Mouse (Mus musculus): ENCODE data around the gene Ttc23l.
"Not testable (repeated sequence)": the region's sequence is repeated elsewhere in the genome, so short reads cannot be mapped to it uniquely, and the experiment has no call there.

The Ttc23l gene

GRCm38 (mm10) chr15:10525896-10526295 is 32.6 kb downstream of the Ttc23l start:
- DNase-seq (ENCODE audit: inconsistent age in 2 of 2, low spot score in 1 of 2): no peak

GRCm38 (mm10) chr15:10515166-10515565 is 43.3 kb downstream of the Ttc23l start:
- no peak for DNase-seq (ENCODE audit: inconsistent age in 2 of 2, low spot score in 1 of 2)

- peak; percentile 10 to 46 for DNase-seq (ENCODE audit: inconsistent age in 2 of 2, low spot score in 1 of 2)
Measured at GRCm38 (mm10) chr15:10506099-10506498, 52.4 kb downstream of the Ttc23l start.

- peak; percentile 34 to 74 for DNase-seq (ENCODE audit: inconsistent age in 2 of 2, low spot score in 1 of 2)
Measured at GRCm38 (mm10) chr15:10500838-10501719, 57.4 kb downstream of the Ttc23l start.

GRCm38 (mm10) chr15:10500035-10500434 is 58.4 kb downstream of the Ttc23l start:
- no peak for DNase-seq (ENCODE audit: inconsistent age in 2 of 2, low spot score in 1 of 2)

- DNase-seq (ENCODE audit: inconsistent age in 2 of 2, low spot score in 1 of 2): no peak
Measured at GRCm38 (mm10) chr15:10499593-10499992, 58.9 kb downstream of the Ttc23l start.

- not testable (repeated sequence) for DNase-seq (ENCODE audit: inconsistent age in 2 of 2, low spot score in 1 of 2)
Measured at GRCm38 (mm10) chr15:10496696-10497095, 61.8 kb downstream of the Ttc23l start.

- DNase-seq (ENCODE audit: inconsistent age in 2 of 2, low spot score in 1 of 2): no peak
Measured at GRCm38 (mm10) chr15:10495944-10496343, 62.5 kb downstream of the Ttc23l start.

- DNase-seq (ENCODE audit: inconsistent age in 2 of 2, low spot score in 1 of 2): no peak
Measured at GRCm38 (mm10) chr15:10490101-10490500, 68.4 kb downstream of the Ttc23l start.

GRCm38 (mm10) chr15:10487246-10487645 is 71.2 kb downstream of the Ttc23l start:
- DNase-seq (ENCODE audit: inconsistent age in 2 of 2, low spot score in 1 of 2): no peak

GRCm38 (mm10) chr15:10486365-10486839 is 72.1 kb downstream of the Ttc23l start:
- DNase-seq (ENCODE audit: inconsistent age in 2 of 2, low spot score in 1 of 2): no peak

GRCm38 (mm10) chr15:10485484-10486364 is 72.7 kb downstream of the Ttc23l start, which contains the start of the genes Brix1 and Rad1:
Gene Brix1 (minus strand): TSS chr15:10485947.
Gene Rad1 (plus strand): TSS chr15:10486018.
- peak; percentile 95 to 98 for DNase-seq (ENCODE audit: inconsistent age in 2 of 2, low spot score in 1 of 2)

- DNase-seq (ENCODE audit: inconsistent age in 2 of 2, low spot score in 1 of 2): peak in 1 of 2 experiments; percentile 44
Measured at GRCm38 (mm10) chr15:10470941-10471340, 87.5 kb downstream of the Ttc23l start.

GRCm38 (mm10) chr15:10470151-10470831 is 88.2 kb downstream of the Ttc23l start, which contains the start of gene Dnajc21:
Gene Dnajc21 (minus strand): TSS chr15:10470516.
- DNase-seq (ENCODE audit: inconsistent age in 2 of 2, low spot score in 1 of 2): peak; percentile 91 to 97

GRCm38 (mm10) chr15:10469641-10470150 is 88.8 kb downstream of the Ttc23l start:
- no peak for DNase-seq (ENCODE audit: inconsistent age in 2 of 2, low spot score in 1 of 2)

GRCm38 (mm10) chr15:10468761-10469160 is 89.7 kb downstream of the Ttc23l start:
- no peak for DNase-seq (ENCODE audit: inconsistent age in 2 of 2, low spot score in 1 of 2)

GRCm38 (mm10) chr15:10464678-10465077 is 93.8 kb downstream of the Ttc23l start:
- no peak for DNase-seq (ENCODE audit: inconsistent age in 2 of 2, low spot score in 1 of 2)

GRCm38 (mm10) chr15:10463555-10463954 is 94.9 kb downstream of the Ttc23l start:
- DNase-seq (ENCODE audit: inconsistent age in 2 of 2, low spot score in 1 of 2): no peak

- DNase-seq (ENCODE audit: inconsistent age in 2 of 2, low spot score in 1 of 2): no peak
Measured at GRCm38 (mm10) chr15:10460986-10461385, 97.5 kb downstream of the Ttc23l start.

All from adrenal gland, adult (tissue).